Mouse (Mus musculus): Measurements from ENCODE around the gene Myl4. TPM values are rescaled to one million over a fixed set of nuclear protein-coding genes. Genes with fewer than 3 reads are reported as not detected.
A peak's percentile ranks its signal among the peaks of the same experiment; 100 is the strongest.

Gene Myl4
- polyA plus RNA-seq, 1 experiment, result 8.8 TPM

DNA sequence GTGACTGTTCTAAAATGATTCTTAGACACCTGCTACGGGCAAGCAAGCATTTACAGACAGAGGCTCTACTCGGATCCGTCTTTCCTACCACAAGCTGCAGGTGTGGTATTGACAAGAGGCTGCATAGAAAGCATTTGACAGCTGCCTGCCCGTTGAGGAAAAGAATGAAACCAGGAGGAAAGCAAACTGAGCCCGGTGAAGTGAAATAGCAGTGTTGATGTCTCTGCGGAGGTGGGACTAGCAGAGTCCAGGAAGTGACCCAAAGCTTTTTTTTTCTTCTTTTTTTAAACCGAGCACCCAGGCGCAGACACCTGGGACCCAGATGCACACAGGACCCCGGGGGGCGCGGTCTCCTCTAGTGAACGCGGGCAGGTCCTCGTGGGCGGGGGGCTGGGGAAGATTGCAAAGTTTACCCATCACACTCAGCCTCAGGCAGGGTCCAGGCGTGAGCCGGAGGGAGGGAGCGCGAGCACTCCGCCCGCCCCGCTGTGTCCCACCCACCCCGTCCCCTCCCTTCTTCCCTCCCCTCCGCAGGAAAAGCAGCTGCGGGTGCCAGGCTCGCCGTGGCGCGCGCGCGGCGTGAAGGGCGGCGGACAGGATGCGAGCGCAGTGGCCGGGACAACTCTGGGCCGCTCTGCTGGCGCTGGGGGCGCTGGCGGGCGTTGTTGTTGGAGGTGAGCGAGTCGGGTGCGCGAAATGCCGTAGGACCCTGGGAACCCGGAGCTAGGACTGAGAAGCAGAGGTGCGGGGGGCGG lies 57.2 kb downstream of the Myl4 start, which contains the start of gene Itgb3:
Gene Itgb3 (plus strand): TSS at position 510 of the 755 bp plus-strand sequence.
- H3K4me1 ChIP-seq (ENCODE audit: control insufficient read depth, insufficient read depth, insufficient read length, low read length), result peaks cover 6% of the 10 kb centered on the region; the same call in 1 of the 2 replicates
- H3K4me3 ChIP-seq (ENCODE audit: insufficient read depth, low read depth, low read length), result peak within 1 kb of the TSS; percentile 53
- H3K27ac ChIP-seq (replicated peaks; ENCODE audit: low read depth, low read length), result no peak within 1 kb of the TSS

DNA sequence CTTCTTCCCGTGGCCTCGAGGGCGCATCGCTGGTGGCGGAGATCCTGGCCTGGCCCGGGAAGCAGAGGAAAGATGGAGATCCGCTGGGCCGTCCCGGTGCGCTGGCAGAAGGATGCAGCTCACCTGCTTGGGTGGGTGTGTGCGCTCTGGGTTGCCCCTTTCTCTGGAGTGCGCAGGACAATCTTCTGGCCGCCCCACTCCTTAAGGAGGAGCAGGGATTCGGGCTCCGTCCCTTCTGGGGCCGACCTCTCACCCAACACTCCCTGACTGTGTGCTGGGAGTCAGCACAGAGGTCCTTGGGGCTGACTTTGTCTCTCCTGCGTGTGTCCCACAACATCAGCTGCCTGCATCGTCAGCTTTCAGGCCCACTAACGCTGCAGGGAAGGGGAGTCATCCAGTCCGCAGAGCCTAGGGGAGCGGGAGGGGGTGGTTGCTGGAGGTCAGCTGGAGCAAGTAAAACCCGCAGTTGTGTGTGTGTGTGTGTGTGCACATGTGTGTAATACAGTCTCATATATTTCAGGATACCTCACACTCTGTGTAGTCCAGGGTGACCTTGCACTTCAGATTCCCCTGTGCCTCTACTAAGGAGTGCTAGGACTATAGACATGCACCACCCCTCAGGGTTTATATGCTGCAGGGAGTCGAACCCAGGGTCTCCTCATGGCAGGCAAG lies 57.9 kb downstream of the Myl4 start:
- H3K27ac ChIP-seq (replicated peaks; ENCODE audit: low read depth, low read length), result no peak overlapping the region
- H3K4me1 ChIP-seq (ENCODE audit: control insufficient read depth, insufficient read depth, insufficient read length, low read length), result peaks cover 6% of the 10 kb centered on the region; the same call in 1 of the 2 replicates
- peak overlapping the region; percentile 53 for H3K4me3 ChIP-seq (ENCODE audit: insufficient read depth, low read depth, low read length)

DNA sequence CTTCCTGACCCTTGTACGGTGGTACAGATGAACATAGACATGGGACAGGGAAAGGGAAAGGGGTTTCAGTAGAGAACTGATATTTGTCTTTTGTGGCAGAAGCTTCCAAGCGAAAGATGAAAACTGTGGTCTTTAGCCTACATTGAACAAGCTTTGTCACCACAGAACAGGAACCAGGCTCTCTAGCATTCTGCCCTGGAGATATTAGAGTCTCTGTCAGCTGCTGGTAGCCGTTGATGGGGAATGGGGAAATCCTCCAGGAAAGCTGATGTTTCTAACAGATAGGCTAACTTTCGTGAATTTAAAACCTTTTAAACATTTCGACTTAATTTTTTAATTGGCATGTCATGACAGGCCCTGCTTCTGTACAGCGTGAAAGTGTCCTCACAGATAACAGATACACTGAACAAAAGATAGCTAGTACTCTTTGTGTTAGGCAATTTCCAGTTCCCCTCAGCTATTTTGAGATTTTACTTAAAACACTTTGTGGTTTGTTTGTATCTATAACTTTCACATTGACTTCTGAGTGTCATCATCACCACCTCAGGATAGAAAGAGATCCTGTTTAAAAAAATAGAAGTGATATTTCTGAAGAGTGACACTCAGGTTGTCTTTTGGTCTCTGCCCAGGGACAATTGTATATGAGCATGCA lies 58.7 kb downstream of the Myl4 start:
- no peak overlapping the region for H3K4me3 ChIP-seq (ENCODE audit: insufficient read depth, low read depth, low read length)
- H3K27ac ChIP-seq (replicated peaks; ENCODE audit: low read depth, low read length), result no peak overlapping the region
- H3K4me1 ChIP-seq (ENCODE audit: control insufficient read depth, insufficient read depth, insufficient read length, low read length), result peaks cover 6% of the 10 kb centered on the region; the same call in 1 of the 2 replicates

DNA sequence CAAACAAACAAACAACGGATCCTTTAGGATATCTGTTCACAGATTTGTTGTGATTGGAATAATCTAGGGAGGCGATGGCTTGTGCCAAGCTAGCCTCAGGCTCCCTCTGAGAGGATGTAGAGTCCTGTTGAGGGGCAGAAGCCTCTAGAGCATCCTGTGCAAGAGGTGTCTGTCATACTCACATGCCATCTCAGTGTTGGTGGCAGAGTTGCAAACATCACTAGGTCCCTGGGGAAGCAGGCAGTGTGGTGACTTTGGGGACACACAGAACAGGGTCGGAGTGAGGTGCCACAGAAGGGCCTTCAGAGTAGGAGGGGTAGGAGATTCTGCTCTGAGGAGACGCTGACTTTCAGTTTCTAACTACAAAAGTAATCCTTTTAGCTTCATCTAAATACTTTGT lies 59.3 kb downstream of the Myl4 start:
- Histone ChIP-seq H3K27ac (replicated peaks; ENCODE audit: low read depth, low read length) (no peak overlapping the region), H3K4me1 (ENCODE audit: control insufficient read depth, insufficient read depth, insufficient read length, low read length) (peaks cover 6% of the 10 kb centered on the region; the same call in 1 of the 2 replicates), H3K4me3 (ENCODE audit: insufficient read depth, low read depth, low read length) (no peak overlapping the region)

DNA sequence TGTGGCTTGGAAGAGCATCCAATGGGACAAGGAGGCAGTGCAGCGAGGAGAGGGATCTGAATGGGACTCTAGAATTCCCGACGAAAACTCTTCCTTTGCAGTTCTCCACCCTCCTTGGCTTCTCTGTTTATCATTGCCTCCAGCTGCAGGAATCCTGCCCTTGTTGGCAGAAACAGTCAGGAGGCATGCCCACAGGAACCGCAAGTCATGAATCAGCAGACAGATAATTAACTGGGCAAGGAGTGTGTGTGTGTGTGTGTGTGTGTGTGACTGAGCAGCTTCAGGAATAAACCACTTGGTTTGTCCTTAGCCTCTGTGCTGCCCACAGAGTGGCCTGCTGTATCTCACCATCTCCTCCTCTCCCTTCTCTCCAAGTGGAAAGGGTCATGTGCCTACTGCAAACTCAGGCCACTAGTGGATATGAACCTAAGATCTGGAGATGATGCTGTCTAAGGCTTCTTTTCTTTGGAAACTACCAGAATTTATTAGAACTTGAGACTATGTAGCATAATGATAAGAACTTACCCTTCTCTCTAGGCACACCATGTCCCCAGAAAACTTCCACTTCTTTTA lies 61.2 kb downstream of the Myl4 start:
- no peak overlapping the region for H3K4me3 ChIP-seq (ENCODE audit: insufficient read depth, low read depth, low read length)
- H3K4me1 ChIP-seq (ENCODE audit: control insufficient read depth, insufficient read depth, insufficient read length, low read length), result peaks cover 6% of the 10 kb centered on the region; the same call in 1 of the 2 replicates
- no peak overlapping the region for H3K27ac ChIP-seq (replicated peaks; ENCODE audit: low read depth, low read length)

DNA sequence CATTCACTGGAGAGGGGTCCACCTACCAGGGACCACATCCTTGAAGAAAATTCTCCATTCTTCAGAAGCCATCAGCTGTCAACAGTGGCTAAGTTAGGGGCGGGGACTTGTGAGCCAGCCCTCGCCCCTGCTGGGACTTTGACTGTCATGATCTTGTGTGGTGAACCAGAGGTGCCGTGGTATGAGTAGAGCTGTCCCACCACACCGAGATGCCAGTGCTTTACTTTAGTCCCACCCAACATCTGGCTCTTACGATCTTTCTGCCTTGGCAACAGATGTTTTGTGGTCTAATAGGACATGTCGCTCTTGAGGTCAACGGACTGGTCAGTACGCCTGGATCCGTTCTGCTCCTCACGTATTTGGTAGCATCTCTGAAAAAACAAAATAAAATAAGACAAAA lies 63.1 kb downstream of the Myl4 start:
- H3K4me3 ChIP-seq (ENCODE audit: insufficient read depth, low read depth, low read length), result no peak overlapping the region
- no peak overlapping the region for H3K27ac ChIP-seq (replicated peaks; ENCODE audit: low read depth, low read length)
- peaks cover 3% of the 10 kb centered on the region; the same call in 1 of the 2 replicates for H3K4me1 ChIP-seq (ENCODE audit: control insufficient read depth, insufficient read depth, insufficient read length, low read length)

DNA sequence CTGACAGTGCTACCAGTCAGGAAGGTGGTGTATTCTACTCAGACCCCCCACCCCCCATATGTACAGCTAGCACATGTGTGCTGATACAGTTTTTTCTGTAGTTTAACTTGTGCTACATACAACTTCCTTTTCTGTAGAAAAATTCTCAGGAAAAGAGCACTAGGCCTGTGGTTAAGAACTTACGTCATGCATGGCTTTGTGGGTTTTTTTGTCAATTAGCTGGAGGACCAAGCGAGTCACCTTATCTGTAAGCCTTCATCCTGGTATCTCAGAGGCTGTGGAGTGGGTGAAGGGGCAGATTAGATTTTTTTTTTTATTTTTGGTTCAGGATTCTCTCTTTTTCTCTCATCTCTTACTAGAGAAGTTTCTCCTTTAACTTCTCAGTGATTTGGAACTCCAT lies 63.7 kb downstream of the Myl4 start:
- H3K4me1 ChIP-seq (ENCODE audit: control insufficient read depth, insufficient read depth, insufficient read length, low read length), result peaks cover 6% of the 10 kb centered on the region; the same call in 1 of the 2 replicates
- H3K27ac ChIP-seq (replicated peaks; ENCODE audit: low read depth, low read length), result no peak overlapping the region
- no peak overlapping the region for H3K4me3 ChIP-seq (ENCODE audit: insufficient read depth, low read depth, low read length)

DNA sequence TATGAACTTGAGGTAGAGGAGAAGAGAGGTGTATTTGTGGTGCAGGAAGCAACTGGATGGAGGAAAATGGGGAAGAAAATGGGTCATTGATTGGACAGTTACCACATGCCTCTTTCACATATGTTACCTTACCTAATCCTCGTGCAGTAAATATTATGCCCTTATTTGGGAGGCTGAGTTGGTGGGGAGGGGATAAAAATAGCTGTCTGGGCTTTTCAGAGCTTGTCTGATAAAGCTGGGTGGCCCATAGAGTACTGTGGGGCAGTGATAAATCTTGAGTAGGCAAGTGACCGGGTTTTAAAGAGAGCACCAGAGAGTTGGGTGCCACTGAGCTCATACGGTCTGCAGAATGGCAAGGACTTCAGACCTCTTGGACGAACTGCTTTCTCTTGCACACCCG lies 65.7 kb downstream of the Myl4 start:
- H3K4me1 ChIP-seq (ENCODE audit: control insufficient read depth, insufficient read depth, insufficient read length, low read length), result peaks cover 6% of the 10 kb centered on the region; the same call in 1 of the 2 replicates
- H3K4me3 ChIP-seq (ENCODE audit: insufficient read depth, low read depth, low read length), result no peak overlapping the region
- no peak overlapping the region for H3K27ac ChIP-seq (replicated peaks; ENCODE audit: low read depth, low read length)

DNA sequence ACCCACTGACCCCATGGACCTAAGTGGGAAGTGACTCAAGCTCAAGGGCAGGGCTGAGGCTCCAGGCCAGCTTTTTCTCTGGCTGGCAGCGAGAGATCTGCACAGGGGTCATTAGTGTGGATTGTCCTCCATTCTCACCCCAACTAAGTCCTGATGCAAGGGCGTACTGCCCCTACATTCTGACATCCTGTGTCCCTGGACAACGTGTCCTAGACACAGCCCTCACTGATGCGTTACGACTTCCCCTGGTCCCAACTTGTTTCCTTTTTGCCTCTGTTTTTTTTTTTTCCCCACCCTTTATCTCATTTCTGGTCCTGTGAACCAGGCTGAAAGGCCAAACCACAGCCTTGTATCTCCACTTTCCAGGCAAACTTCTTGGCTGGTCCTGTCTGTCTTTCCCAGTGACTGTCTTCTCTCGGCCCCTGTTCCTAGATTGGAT lies 68.2 kb downstream of the Myl4 start:
- no peak overlapping the region for H3K27ac ChIP-seq (replicated peaks; ENCODE audit: low read depth, low read length)
- no peak overlapping the region for H3K4me3 ChIP-seq (ENCODE audit: insufficient read depth, low read depth, low read length)
- H3K4me1 ChIP-seq (ENCODE audit: control insufficient read depth, insufficient read depth, insufficient read length, low read length), result peaks cover 6% of the 10 kb centered on the region; the same call in 1 of the 2 replicates

DNA sequence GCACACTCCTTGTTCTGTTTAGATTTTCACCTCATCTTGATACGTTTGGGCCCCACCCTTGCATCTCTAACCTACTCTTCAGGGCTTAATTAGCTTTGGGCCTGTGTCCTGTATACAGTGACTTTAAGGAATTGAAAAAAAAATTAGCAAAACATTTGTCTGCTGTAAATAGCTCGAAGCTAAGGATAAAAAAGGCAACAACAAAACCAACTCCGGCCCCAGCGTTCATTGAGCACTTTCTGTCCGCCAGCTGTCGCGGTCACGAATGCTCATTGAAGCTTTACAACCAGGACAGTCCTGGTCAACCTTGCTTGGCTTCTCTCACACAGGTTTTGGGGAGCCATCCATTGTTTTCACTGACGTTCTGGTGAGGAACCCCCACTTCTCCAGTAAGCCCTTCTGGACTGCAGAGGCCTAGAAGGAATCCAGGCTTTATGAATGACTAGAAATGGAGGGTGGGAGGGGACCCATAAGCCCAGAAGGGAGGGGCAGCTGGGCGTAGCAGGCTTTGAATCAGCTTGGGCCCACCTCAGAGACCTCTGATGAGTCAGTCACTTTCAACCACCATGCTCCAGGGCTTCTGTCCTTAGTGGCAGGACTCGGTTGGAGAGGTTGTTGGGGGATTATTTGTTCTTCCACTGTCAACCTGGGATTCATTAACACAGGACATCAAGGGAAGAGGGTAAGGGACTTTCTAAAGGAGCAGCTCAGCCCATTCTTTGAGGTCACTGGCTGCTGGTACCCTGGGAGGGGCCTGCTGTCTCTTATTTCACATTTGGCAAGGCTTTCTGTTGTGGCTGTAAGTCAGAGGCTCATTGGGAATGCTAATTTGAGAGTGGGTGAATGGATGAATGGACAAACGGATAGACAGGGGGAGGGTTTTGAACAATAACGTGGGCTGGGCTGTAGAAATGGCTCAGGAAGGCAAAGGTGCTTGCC lies 68.9 kb downstream of the Myl4 start:
- no peak overlapping the region for H3K4me3 ChIP-seq (ENCODE audit: insufficient read depth, low read depth, low read length)
- peaks cover 6% of the 10 kb centered on the region; the same call in 1 of the 2 replicates for H3K4me1 ChIP-seq (ENCODE audit: control insufficient read depth, insufficient read depth, insufficient read length, low read length)
- no peak overlapping the region for H3K27ac ChIP-seq (replicated peaks; ENCODE audit: low read depth, low read length)

DNA sequence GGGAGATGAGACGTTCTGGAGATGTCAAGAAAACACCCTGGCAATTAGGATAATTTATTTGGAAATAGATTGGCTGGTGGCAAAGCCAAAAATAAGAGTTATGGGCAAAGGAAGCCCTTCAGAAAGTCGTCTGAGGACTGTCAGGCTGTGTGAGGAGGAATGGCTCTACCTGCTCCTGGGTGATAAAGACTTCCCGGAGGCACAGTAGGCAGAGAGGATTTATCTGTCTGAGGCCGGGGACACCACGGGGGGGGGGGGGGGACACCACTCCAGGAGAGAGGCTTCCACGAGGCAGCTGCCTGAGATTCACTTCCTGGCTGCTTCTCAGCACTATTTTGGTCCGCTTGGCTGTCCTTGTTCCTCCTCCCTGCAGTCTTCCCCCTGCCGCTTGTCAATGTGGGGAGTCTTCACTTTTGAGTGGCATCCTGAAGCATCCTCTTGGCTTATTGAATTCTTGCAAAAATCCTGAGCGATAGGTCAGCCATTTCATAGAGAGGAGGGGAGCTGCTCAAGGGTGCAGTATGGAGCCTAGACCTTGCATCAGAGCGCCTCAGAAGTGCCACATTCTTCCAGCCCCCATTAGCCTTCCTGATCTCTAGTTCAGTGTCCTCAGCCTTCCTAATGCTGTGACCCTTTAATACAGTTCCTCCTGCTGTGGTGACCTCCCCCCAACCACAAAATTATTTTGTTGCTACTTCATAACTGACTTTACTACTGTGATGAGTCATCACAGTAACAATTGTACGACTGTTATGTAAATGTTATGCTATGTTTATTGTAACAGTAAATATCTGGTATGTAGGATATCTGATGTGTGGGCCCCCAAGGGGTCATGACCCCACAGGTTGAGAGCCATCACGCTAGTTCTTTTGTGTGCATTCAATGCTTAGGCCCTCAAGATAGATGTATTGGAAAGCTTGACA lies 71.8 kb downstream of the Myl4 start:
- no peak overlapping the region for H3K4me3 ChIP-seq (ENCODE audit: insufficient read depth, low read depth, low read length)
- no peak overlapping the region for H3K27ac ChIP-seq (replicated peaks; ENCODE audit: low read depth, low read length)
- peaks cover 6% of the 10 kb centered on the region; the same call in 1 of the 2 replicates for H3K4me1 ChIP-seq (ENCODE audit: control insufficient read depth, insufficient read depth, insufficient read length, low read length)

DNA sequence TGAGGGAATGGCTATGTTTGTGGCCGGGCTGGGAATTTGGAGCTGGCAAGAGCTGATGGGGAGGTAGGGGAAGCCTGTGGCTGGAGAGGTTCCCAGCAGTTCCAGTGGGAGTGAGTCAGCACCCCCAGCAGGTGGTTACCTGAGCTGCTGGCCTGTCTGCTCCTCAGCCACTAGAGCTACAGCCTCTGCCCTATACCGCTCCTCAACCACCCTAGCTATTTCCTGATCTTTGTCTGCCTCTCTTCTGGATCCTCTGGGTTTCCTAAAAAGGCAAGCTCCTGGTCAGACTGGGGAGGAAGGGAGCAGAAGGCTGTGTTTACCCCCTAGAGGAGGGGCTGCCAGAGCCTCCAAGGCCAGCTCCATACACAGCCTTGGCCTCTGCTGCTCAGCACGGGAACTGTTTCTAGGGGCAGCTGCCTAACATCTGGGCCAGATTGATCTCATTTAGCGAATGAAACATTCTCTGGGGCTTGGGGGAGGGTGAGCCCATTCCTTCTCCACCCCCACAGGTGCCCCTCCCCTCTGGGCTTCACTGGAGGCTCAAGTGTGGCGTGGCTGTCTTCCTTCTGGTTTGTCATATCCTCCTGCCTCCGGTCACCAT lies 74.4 kb downstream of the Myl4 start:
- H3K4me3 ChIP-seq (ENCODE audit: insufficient read depth, low read depth, low read length), result no peak overlapping the region
- H3K27ac ChIP-seq (replicated peaks; ENCODE audit: low read depth, low read length), result peak overlapping the region; percentile 17; the same call in 1 of the 2 replicates
- no peaks in the 10 kb centered on the region; the same call in 1 of the 2 replicates for H3K4me1 ChIP-seq (ENCODE audit: control insufficient read depth, insufficient read depth, insufficient read length, low read length)
